Mouse (Mus musculus) urinary bladder, postnatal 14 days (tissue): ENCODE measurements around the gene Uvssa.

ENCODE experiments used
- DNase-seq: peaks from one replicate; pipeline ENCODE4 v3.0.0; 2021; ENCODE audit warnings: low spot score

The Uvssa gene

DNA sequence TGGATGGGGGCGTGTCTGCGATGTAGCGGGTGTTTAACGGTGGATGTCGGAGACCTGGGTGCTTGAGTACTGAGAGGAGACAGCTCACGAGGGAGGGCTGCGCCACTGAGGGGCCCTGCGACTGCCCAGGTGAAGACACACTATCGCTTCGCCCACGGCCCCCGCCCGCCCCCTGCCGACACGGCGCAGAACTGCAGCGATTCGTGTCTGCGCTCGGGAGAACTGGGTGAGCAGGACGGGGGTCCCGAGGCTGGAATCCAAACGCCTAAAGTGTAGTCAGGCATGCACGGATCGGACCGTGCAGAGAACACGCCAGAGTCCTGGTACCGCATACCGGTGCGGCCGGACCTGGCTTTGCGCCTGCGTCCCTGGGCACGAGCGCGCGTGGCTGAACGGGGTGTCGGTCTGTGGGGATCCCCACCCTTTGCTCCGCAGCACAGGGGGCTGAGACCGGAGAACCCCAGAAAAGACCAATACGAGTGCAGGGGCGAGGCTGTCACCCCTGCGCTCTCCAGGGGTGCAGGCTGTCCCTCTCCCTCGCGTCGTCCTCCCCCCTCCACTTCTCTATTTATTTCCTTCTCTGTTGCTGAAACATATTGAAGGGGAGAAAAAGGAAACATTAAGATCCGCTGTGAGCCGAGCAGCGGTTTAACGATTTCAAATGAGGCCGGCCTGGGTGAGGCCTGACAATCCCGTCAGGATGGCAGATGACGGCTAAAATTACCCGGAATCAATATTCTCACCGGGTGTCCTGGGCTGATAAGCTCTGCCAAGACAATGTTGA lies 64.8 kb downstream of the Uvssa start:
- DNase-seq, result peak; percentile 41

- no peak for DNase-seq
Observed at GRCm38 (mm10) chr5:33443794-33444193, 65.4 kb downstream of the Uvssa start.

DNA sequence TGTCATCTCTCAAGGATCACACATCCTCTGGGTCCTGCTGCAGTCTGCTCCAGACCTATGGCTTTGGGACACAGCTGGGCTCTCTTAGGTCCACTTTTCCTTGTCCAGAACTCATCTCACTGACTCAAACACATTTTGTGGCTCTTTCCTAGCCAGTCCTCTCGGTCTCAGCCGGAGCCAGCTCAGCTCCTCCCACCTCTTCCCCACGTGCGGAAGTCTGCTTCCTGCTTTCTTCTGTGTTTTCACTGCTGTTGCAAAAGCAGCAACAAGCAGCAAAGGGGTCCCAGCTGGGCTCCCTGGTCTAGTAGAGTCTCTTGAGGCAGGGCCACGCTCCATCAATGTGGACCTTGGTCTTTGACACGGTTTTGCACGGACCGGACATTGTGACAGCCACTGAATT lies 77.4 kb downstream of the Uvssa start:
- no peak for DNase-seq

GRCm38 (mm10) chr5:33458132-33458622 lies 79.8 kb downstream of the Uvssa start:
- no peak for DNase-seq

- no peak for DNase-seq
Observed at GRCm38 (mm10) chr5:33459111-33459510, 80.8 kb downstream of the Uvssa start.

DNA sequence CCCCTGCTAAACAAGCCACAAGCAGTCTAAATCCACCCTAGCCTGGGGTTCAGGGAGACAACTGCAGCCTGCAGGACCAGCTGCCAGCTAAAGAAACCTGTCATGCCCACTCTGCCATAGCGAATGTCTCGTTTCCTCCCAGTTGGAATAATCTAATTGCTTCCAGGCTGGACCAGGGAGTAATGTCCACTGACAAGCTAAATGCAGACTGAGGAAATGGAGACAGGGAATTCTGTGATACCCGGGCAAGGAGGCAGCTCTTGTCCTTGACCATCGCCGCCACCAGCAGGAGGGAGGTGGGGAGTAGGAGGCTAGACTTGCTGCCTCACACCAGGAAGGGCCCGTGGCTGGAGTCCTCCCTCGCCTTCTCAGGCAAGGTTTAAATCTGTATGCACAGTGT lies 86.0 kb downstream of the Uvssa start:
- DNase-seq, result no peak

- DNase-seq, result no peak
Observed at GRCm38 (mm10) chr5:33465464-33465863, 87.1 kb downstream of the Uvssa start.
